Mouse (Mus musculus): Measurements from ENCODE around the gene Slc39a13. TPM values are rescaled to one million over a fixed set of nuclear protein-coding genes. Genes with fewer than 3 reads are reported as not detected.
"Not testable (repeated sequence)": the region's sequence is repeated elsewhere in the genome, so short reads cannot be mapped to it uniquely, and the experiment has no call there.

Gene Slc39a13
- total RNA-seq (2017) = 8.9 and 10.7 TPM in 2 replicates

DNA sequence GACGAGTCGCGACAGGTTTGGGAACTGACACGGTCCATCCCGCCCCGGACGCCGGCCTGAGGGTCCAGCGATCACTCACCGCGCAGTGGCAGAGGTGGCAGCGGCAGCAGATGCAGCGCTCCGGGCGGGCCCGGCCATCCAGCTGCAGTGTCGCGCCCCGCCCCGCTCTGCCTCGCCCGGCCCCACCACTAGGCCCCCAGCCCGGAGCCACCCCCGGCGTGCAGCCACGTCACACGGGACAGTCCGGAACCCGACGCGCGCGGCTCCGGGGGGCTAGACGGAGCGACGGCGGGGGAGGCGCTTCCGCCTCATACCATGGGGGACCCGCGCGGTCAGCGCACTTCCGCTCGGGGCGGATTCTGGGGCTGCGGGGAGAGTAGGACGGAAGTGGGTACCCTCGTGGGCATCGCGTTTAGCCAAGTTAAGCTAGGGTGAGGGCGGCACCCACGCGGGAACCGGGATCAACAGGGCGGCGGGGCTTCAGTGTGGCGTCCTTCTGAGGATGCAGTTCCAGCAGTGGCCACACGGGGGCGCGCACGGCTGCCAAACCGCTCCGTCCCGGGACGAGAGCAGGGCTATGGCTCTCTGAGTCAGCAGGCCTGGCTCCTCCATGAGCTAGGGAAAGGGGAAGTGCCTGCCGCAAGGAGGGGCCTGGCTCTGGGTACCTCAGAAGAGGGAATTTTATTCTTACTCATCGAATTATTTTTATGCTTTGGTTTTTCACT, at the start of gene Slc39a13:
TSS of gene Slc39a13 (minus strand) at position 342 of the 725 bp plus-strand sequence.
- peak; percentile 92 for ATAC-seq (replicated peaks; ENCODE audit: low read depth, poor library complexity, severe bottlenecking)

GRCm38 (mm10) chr2:91119551-91119950, 49.3 kb upstream of the Slc39a13 start:
- ATAC-seq (replicated peaks; ENCODE audit: low read depth, poor library complexity, severe bottlenecking) = no peak

GRCm38 (mm10) chr2:91119061-91119460, 48.8 kb upstream of the Slc39a13 start:
- ATAC-seq (replicated peaks; ENCODE audit: low read depth, poor library complexity, severe bottlenecking) = no peak

DNA sequence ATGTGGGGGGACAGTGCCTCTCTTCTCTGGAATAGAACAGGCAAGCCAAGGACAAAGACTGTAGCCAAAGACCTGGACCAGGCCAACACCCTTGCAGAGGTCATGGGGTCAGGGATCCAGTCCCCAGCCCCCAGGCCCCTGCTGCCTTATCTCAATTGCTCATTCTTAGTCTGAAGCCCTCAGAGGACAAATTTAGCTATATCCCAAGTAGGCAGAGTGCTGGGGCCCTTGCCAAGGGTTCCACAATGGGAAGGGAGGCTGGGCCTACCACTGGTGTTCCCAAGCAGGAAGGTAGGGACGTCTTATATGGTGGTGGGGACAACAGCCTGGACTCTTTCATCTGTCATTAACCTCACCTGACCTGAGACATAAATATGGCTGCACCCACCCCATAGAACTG, 48.4 kb upstream of the Slc39a13 start:
- ATAC-seq (replicated peaks; ENCODE audit: low read depth, poor library complexity, severe bottlenecking) = no peak

DNA sequence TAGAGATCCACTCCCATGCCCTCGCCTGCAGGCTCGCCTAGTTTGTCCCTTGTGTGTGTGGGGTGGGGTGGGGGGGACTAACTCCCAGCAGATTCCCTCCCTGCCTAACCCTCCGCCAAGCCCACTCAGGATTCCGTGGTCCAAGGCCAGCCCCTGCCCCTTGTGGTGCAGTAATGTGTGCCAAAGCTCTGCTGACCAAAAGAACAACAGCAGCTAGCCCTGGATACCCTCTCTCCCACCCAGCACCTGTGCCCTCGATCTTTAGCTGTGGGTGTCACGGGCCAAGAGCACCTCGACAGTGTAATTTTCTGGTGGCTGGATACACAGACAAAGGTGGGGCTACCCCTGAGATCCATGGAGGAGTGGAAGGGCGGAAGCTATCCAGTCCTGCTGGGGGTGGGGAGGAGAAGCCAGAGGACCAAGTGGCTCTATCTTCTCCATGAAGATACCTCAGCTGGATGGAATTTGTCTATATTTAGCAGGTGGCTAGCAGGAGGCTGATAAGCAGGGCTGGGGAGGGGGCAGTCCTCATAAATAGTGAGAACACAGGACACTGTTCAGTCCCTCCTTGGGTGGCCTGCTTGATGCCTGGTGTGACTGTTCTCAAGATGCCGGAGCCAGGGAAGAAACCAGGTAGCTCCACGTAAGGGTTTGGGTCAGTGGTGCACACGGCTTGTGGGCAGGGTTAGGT, 47.5 kb upstream of the Slc39a13 start, which contains the start of gene Mybpc3:
TSS of gene Mybpc3 (plus strand) at position 560 of the 691 bp plus-strand sequence.
- no peak for ATAC-seq (replicated peaks; ENCODE audit: low read depth, poor library complexity, severe bottlenecking)

DNA sequence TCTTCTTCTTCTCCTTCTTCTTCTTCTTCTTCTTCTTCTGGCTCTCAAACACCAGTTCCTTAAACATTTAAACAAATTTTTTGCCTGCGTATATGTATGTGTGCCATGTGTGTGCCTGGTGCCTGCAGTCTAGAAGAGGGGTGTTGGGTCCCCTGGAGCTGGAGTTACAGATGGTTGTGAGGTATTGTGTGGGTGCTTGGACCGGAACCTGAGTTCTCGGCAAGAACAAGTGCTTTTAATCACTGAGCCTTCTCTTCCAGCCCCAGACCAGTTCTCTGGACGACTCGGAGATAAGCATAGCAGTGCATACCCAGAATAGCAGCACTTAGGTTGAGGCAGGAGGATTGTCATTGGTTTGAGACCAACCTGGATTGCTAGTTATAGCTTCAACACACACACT, 46.6 kb upstream of the Slc39a13 start:
- ATAC-seq (replicated peaks; ENCODE audit: low read depth, poor library complexity, severe bottlenecking) = no peak

- no peak for ATAC-seq (replicated peaks; ENCODE audit: low read depth, poor library complexity, severe bottlenecking)
Measured at GRCm38 (mm10) chr2:91115578-91115970, 45.4 kb upstream of the Slc39a13 start.

DNA sequence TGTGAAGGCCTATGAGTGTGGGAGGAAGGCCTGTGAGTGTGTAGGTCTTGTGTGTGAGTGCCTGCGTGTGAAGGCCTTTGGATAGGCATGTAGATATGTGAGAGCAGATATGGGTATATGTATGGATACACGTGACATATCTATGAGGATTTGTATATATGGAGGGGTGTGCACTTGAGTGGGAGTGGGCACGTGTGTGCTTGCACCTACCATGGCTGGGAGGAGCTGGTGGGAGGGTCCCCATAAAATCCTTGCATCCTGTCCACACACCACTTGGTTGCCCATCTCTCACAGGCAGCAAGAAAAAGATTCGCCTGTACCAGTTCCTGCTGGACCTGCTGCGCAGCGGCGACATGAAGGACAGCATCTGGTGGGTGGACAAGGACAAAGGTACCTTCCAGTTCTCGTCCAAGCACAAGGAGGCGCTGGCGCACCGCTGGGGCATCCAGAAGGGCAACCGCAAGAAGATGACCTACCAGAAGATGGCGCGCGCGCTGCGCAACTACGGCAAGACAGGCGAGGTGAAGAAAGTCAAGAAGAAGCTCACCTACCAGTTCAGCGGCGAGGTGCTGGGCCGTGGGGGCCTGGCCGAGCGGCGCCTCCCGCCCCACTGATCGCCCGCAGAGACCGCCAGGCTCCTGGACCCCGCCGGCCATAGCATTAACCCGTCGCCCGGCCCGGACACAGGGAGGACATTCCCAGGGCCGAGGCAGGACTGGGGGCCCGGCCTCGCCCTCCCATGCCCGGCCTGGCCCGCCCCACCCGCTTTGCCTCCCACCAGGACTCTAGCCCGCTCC, 44.8 kb upstream of the Slc39a13 start:
- peak; percentile 70 for ATAC-seq (replicated peaks; ENCODE audit: low read depth, poor library complexity, severe bottlenecking)

DNA sequence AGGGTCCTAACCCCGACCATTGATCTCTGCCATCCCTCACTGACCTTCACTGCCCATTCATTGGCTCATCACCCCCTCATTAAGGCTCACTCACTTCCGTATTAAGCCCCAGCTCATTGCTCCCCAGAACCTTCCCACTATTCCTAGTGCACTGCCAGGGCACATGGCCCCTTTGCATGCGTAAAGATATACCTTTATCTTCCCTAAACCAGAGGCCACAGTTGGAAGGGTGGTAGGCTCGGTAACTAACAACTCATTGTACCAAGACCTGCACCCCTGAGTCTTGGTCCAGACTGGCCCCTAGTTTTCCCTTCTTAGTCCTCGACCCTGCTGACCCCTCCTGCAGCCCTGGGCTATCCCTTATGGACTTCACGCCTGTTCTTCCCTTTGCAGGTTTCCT, 43.6 kb upstream of the Slc39a13 start:
- no peak for ATAC-seq (replicated peaks; ENCODE audit: low read depth, poor library complexity, severe bottlenecking)

DNA sequence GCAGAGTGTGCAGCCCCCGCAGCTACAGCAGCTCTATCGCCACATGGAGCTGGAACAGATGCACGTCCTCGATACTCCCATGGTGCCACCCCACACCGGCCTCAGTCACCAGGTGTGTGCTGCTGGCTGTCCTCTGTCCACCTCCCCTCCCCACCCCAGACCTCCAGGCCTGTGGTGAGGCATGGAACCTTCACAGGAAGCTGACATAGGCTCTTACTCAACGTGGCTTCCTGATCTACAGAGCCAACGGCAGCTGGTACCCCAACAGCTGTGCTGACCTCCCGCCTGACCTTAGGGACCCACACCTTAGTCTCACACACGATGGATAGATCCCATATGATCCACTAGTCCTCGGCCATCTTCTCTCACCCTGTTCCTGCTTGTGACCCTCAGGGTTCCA, 43.1 kb upstream of the Slc39a13 start:
- peak; percentile 12; the same call in 1 of the 2 replicates for ATAC-seq (replicated peaks; ENCODE audit: low read depth, poor library complexity, severe bottlenecking)

DNA sequence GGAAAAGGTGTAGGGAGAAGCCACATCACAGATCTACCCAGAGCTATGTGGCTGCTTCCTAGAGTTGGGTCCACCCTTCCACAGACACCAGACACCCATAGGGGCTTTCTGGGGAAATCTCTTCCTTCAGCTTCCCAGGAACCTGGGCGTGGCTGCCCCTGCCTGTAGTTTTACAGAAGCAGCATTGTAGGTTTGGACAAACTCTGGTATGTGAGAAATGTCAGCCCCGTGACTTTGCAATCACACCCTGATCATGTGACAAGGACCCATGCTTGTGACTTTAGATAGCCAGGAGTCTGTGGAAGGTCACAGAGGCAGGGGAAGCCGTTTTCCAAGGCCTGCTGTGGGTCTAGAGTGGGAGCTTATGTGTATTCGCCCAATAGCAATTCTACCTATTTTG, 42.3 kb upstream of the Slc39a13 start:
- ATAC-seq (replicated peaks; ENCODE audit: low read depth, poor library complexity, severe bottlenecking) = no peak

DNA sequence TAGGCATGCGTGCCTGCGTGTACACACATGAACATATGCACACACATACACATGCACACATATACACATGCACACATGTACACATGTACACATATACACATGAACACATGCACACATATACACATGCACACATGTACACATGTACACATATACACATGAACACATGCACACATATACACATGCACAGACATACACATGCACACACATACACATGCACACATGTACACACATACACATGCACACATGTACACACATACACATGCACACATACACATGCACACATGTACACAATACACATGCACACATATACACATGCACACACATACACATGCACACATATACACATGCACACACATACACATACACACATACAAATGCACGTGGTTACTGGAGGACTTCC, 41.6 kb upstream of the Slc39a13 start:
- ATAC-seq (replicated peaks; ENCODE audit: low read depth, poor library complexity, severe bottlenecking) = not testable (repeated sequence)

- no peak for ATAC-seq (replicated peaks; ENCODE audit: low read depth, poor library complexity, severe bottlenecking)
Measured at GRCm38 (mm10) chr2:91110429-91110828, 40.2 kb upstream of the Slc39a13 start.

- ATAC-seq (replicated peaks; ENCODE audit: low read depth, poor library complexity, severe bottlenecking) = no peak
Measured at GRCm38 (mm10) chr2:91109807-91110385, 39.7 kb upstream of the Slc39a13 start.

DNA sequence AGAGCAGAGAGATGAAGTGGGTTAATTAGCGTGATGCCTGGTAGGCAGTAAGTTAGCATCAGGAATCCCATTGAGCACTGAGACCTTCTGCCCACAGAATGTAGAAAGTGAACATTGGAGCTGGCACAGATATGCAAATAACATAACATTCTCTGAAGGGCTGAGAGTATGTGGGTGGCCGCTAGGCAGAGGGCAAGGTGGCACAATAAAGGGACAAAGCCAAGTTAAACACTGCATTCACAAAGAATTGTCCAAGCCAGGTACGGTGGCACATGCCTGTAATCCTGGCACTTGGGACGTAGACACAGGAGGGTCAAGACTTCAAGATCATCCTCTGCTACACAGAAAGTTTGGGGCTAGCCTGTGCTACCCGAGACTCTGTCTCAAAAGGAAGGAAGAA, 39.0 kb upstream of the Slc39a13 start:
- ATAC-seq (replicated peaks; ENCODE audit: low read depth, poor library complexity, severe bottlenecking) = no peak

GRCm38 (mm10) chr2:91108156-91108555, 37.9 kb upstream of the Slc39a13 start:
- peak; percentile 59; the same call in 1 of the 2 replicates for ATAC-seq (replicated peaks; ENCODE audit: low read depth, poor library complexity, severe bottlenecking)

- peak; percentile 69 for ATAC-seq (replicated peaks; ENCODE audit: low read depth, poor library complexity, severe bottlenecking)
Measured at GRCm38 (mm10) chr2:91101124-91101740, 31.0 kb upstream of the Slc39a13 start.

- ATAC-seq (replicated peaks; ENCODE audit: low read depth, poor library complexity, severe bottlenecking) = peak; percentile 37
Measured at GRCm38 (mm10) chr2:91098156-91098555, 27.9 kb upstream of the Slc39a13 start.

DNA sequence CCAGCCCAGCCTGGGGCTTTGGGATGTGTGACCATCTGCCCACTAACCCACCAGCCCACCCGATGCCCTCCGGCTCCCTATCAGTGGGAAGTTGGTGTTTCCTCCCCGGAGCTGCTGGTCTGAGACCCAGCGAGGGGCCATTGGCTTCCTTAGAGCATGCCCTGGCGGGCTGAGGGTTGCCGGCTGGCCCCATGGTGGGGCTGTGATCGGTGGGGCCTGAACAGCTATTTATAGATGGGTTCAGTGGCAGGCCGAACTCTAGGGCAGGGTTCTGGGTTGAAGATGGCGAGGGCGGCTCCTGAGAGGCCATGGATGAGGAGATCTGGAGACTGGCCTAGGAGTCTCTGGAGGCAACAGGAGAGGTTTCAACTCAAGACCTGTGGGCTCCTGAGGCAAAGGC, 26.8 kb upstream of the Slc39a13 start:
- peak; percentile 27 for ATAC-seq (replicated peaks; ENCODE audit: low read depth, poor library complexity, severe bottlenecking)

GRCm38 (mm10) chr2:91096524-91096923, 26.3 kb upstream of the Slc39a13 start:
- peak; percentile 75 for ATAC-seq (replicated peaks; ENCODE audit: low read depth, poor library complexity, severe bottlenecking)
